Mouse (Mus musculus) liver, adult 2 months (tissue): ENCODE results near the gene Ercc8.

ENCODE experiments used
- CTCF ChIP-seq: fragments of 200-500 bp; IDR thresholded peaks from 2 replicates; pipeline ENCODE4 v1.5.1; 2011; ENCODE audit warnings: low read depth, low read length, control low read depth
- POLR2A ChIP-seq: fragments of 200-500 bp; IDR thresholded peaks from 2 replicates; pipeline ENCODE4 v1.6.1; 2011; ENCODE audit warnings: low read length, control low read depth; ENCODE audit not compliant: insufficient read depth; ENCODE audit errors: extremely low read depth

GRCm38 (mm10) chr13:108132031-108132819 is 26.3 kb upstream of the Ercc8 start:
- TF ChIP-seq POLR2A (no peak), CTCF (no peak)
